Mouse (Mus musculus): ENCODE data around the gene Tmem44. TPM values are rescaled to one million over a fixed set of nuclear protein-coding genes. Genes with fewer than 3 reads are reported as not detected.

The Tmem44 gene
- polyA plus RNA-seq, 1 experiment from 2014 or later = 24.3 TPM

- DNase-seq (ENCODE audit: low spot score) = peak; percentile 95
- 5% methylated on average over 35 of the region's 35 CpGs for WGBS
- no peaks in the 10 kb centered on the region for H3K9me3 ChIP-seq (replicated peaks; ENCODE audit: control insufficient read depth, low read length)
- H3K36me3 ChIP-seq (replicated peaks; ENCODE audit: control insufficient read depth, insufficient read depth, low read depth, low read length) = peaks cover 5% of the 10 kb centered on the region; the same call in 1 of the 2 replicates
- peak; percentile 90 for ATAC-seq (replicated peaks; ENCODE audit: insufficient number of reproducible peaks, low FRiP score, low TSS enrichment, low read depth)
- no peaks in the 10 kb centered on the region for H3K4me1 ChIP-seq (ENCODE audit: control insufficient read depth, insufficient read depth, low read length)
- no peaks in the 10 kb centered on the region for H3K27me3 ChIP-seq (ENCODE audit: control insufficient read depth, insufficient read depth, low read length)
- peak within 1 kb of the TSS; percentile 81 for H3K4me2 ChIP-seq (ENCODE audit: low read depth, low read length)
- H3K9ac ChIP-seq (replicated peaks; ENCODE audit: low read length) = peak within 1 kb of the TSS; percentile 77
- peak within 1 kb of the TSS; percentile 82 for H3K4me3 ChIP-seq (ENCODE audit: low read depth, low read length)
- no peak within 1 kb of the TSS for H3K27ac ChIP-seq (replicated peaks; ENCODE audit: low read depth, low read length)
Measured at GRCm38 (mm10) chr16:30587494-30588327, 37.1 kb upstream of the Tmem44 start, which contains the start of gene Lsg1. Gene Lsg1, minus strand, starts transcription at chr16:30587592.

DNA sequence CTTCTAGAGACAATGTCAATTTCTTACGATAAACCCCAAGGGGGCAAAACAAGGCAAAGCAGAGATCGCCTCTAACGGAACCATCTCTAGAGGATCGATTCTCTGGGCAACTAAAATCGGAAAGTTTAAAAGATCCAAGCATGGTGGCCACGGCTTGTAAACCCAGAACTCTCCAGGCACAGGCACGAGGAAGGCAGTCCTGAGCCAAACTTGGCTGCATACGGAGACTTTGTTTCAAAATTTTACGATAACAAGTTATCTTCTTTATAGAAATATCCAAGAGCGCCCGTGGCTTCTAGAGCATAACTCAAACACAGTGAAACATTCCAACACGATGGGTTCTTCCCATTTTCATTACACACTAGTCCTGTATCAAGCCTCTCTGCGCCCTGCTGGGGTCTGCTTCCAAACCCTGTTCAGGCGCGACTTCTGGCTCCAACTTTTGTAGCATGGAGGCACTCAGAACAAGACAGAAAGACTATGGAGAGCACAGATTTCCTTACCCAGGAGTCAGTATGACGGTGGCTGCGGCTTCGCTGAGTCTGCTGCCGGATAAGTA is 36.4 kb upstream of the Tmem44 start:
- no peaks in the 10 kb centered on the region for H3K9me3 ChIP-seq (replicated peaks; ENCODE audit: control insufficient read depth, low read length)
- H3K4me1 ChIP-seq (ENCODE audit: control insufficient read depth, insufficient read depth, low read length) = no peaks in the 10 kb centered on the region
- H3K4me3 ChIP-seq (ENCODE audit: low read depth, low read length) = peak overlapping the region; percentile 82
- peaks cover 8% of the 10 kb centered on the region; the same call in 1 of the 2 replicates for H3K36me3 ChIP-seq (replicated peaks; ENCODE audit: control insufficient read depth, insufficient read depth, low read depth, low read length)
- peak overlapping the region; percentile 77 for H3K9ac ChIP-seq (replicated peaks; ENCODE audit: low read length)
- ATAC-seq (replicated peaks; ENCODE audit: insufficient number of reproducible peaks, low FRiP score, low TSS enrichment, low read depth) (no peak), DNase-seq (ENCODE audit: low spot score) (no peak)
- no peak overlapping the region for H3K27ac ChIP-seq (replicated peaks; ENCODE audit: low read depth, low read length)
- WGBS = 3% methylated on average over 19 of the region's 19 CpGs
- H3K27me3 ChIP-seq (ENCODE audit: control insufficient read depth, insufficient read depth, low read length) = no peaks in the 10 kb centered on the region
- peak overlapping the region; percentile 81 for H3K4me2 ChIP-seq (ENCODE audit: low read depth, low read length)

- DNase-seq (ENCODE audit: low spot score) (no peak), ATAC-seq (replicated peaks; ENCODE audit: insufficient number of reproducible peaks, low FRiP score, low TSS enrichment, low read depth) (no peak)
- no peaks in the 10 kb centered on the region for H3K4me1 ChIP-seq (ENCODE audit: control insufficient read depth, insufficient read depth, low read length)
- peaks cover 15% of the 10 kb centered on the region for H3K36me3 ChIP-seq (replicated peaks; ENCODE audit: control insufficient read depth, insufficient read depth, low read depth, low read length)
- H3K4me3 ChIP-seq (ENCODE audit: low read depth, low read length) = no peak overlapping the region
- no peaks in the 10 kb centered on the region for H3K9me3 ChIP-seq (replicated peaks; ENCODE audit: control insufficient read depth, low read length)
- H3K4me2 ChIP-seq (ENCODE audit: low read depth, low read length) = no peak overlapping the region
- no peak overlapping the region for H3K9ac ChIP-seq (replicated peaks; ENCODE audit: low read length)
- WGBS = 85% methylated on average over 5 of the region's 5 CpGs
- H3K27ac ChIP-seq (replicated peaks; ENCODE audit: low read depth, low read length) = no peak overlapping the region
- no peaks in the 10 kb centered on the region for H3K27me3 ChIP-seq (ENCODE audit: control insufficient read depth, insufficient read depth, low read length)
Measured at GRCm38 (mm10) chr16:30580765-30581164, 30.1 kb upstream of the Tmem44 start.

GRCm38 (mm10) chr16:30576392-30576791 is 25.8 kb upstream of the Tmem44 start:
- no peak overlapping the region for H3K4me3 ChIP-seq (ENCODE audit: low read depth, low read length)
- H3K36me3 ChIP-seq (replicated peaks; ENCODE audit: control insufficient read depth, insufficient read depth, low read depth, low read length) = peaks cover 11% of the 10 kb centered on the region
- H3K27me3 ChIP-seq (ENCODE audit: control insufficient read depth, insufficient read depth, low read length) = no peaks in the 10 kb centered on the region
- no peak for ATAC-seq (replicated peaks; ENCODE audit: insufficient number of reproducible peaks, low FRiP score, low TSS enrichment, low read depth)
- no peak overlapping the region for H3K9ac ChIP-seq (replicated peaks; ENCODE audit: low read length)
- H3K27ac ChIP-seq (replicated peaks; ENCODE audit: low read depth, low read length) = no peak overlapping the region
- H3K4me1 ChIP-seq (ENCODE audit: control insufficient read depth, insufficient read depth, low read length) = no peaks in the 10 kb centered on the region
- no peaks in the 10 kb centered on the region for H3K9me3 ChIP-seq (replicated peaks; ENCODE audit: control insufficient read depth, low read length)
- DNase-seq (ENCODE audit: low spot score) = no peak
- no peak overlapping the region for H3K4me2 ChIP-seq (ENCODE audit: low read depth, low read length)
- 85% methylated on average over 1 of the region's 1 CpGs for WGBS

DNA sequence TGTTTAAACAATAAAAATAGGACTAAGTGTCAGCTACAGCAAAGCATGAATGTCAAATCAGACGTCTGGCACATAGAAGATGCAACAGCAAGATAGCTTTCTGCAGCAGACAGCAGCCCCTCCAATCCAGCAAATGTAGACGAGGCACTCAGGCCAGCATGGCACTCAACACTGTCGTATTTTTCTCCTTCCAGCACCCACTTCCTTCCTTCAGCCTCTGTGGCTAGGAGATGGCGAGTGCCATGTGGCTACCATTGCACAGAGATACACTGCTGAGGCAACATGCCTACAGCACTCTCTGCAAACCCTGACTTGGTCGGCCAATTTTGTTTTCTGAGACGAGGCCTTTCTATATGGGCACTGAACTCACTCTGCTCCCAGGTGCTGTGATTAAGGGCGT is 25.2 kb upstream of the Tmem44 start:
- 90% methylated on average over 7 of the region's 7 CpGs for WGBS
- ATAC-seq (replicated peaks; ENCODE audit: insufficient number of reproducible peaks, low FRiP score, low TSS enrichment, low read depth) = no peak
- peaks cover 15% of the 10 kb centered on the region for H3K36me3 ChIP-seq (replicated peaks; ENCODE audit: control insufficient read depth, insufficient read depth, low read depth, low read length)

DNA sequence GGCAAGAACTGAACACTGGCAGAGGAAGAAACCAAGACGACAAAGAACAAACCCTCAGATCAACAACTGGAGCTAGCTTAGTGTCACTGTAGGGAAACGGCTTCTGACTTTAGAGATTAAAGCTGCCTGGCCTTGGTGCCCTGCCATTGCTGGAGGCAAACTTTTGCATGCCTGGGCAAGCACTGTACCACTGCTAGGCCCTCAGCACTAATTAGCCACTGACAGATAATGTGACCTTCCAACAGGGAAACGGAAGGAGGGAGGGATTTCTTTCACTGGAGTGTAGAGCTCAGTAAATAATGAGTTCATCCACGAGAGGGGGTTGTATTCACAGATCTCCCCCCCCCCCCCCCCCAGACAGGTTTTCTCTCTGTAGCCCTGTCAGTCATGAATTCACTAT is 21.6 kb upstream of the Tmem44 start:
- no peak overlapping the region for H3K9ac ChIP-seq (replicated peaks; ENCODE audit: low read length)
- H3K4me3 ChIP-seq (ENCODE audit: low read depth, low read length) = no peak overlapping the region
- H3K27ac ChIP-seq (replicated peaks; ENCODE audit: low read depth, low read length) = no peak overlapping the region
- no peaks in the 10 kb centered on the region for H3K4me1 ChIP-seq (ENCODE audit: control insufficient read depth, insufficient read depth, low read length)
- ATAC-seq (replicated peaks; ENCODE audit: insufficient number of reproducible peaks, low FRiP score, low TSS enrichment, low read depth) = no peak
- no peaks in the 10 kb centered on the region for H3K9me3 ChIP-seq (replicated peaks; ENCODE audit: control insufficient read depth, low read length)
- peaks cover 22% of the 10 kb centered on the region for H3K36me3 ChIP-seq (replicated peaks; ENCODE audit: control insufficient read depth, insufficient read depth, low read depth, low read length)
- no peak overlapping the region for H3K4me2 ChIP-seq (ENCODE audit: low read depth, low read length)
- DNase-seq (ENCODE audit: low spot score) = no peak
- 53% methylated on average over 4 of the region's 4 CpGs for WGBS
- H3K27me3 ChIP-seq (ENCODE audit: control insufficient read depth, insufficient read depth, low read length) = no peaks in the 10 kb centered on the region

More for the DNA sequence above, 25.2 kb upstream of the Tmem44 start:
- no peak overlapping the region for H3K27ac ChIP-seq (replicated peaks; ENCODE audit: low read depth, low read length)
- no peaks in the 10 kb centered on the region for H3K4me1 ChIP-seq (ENCODE audit: control insufficient read depth, insufficient read depth, low read length)
- no peak overlapping the region for H3K4me2 ChIP-seq (ENCODE audit: low read depth, low read length)
- H3K4me3 ChIP-seq (ENCODE audit: low read depth, low read length) = no peak overlapping the region
- no peaks in the 10 kb centered on the region for H3K27me3 ChIP-seq (ENCODE audit: control insufficient read depth, insufficient read depth, low read length)
- no peak for DNase-seq (ENCODE audit: low spot score)
- H3K9ac ChIP-seq (replicated peaks; ENCODE audit: low read length) = no peak overlapping the region
- no peaks in the 10 kb centered on the region for H3K9me3 ChIP-seq (replicated peaks; ENCODE audit: control insufficient read depth, low read length)

DNA sequence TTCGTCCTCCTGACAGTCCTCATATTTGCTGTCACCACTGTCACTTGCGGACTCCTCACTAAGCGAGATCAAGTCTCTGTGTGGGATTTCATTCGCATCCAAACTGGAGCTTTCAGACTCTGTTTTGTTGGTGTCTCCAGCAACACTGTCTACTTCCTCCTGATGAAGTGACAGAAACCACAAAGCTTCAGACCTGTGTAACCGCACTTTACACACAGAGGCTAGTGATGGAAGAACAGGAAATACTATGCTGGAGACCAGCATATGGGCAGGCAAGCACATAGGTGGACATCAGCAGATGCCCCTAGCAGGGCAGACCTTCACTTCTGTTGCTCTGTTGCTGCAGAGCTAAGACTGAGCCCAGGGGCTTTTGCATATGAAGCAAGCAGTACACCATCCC is 20.7 kb upstream of the Tmem44 start:
- Histone ChIP-seq H3K4me1 (ENCODE audit: control insufficient read depth, insufficient read depth, low read length) (no peaks in the 10 kb centered on the region), H3K27ac (replicated peaks; ENCODE audit: low read depth, low read length) (no peak overlapping the region), H3K36me3 (replicated peaks; ENCODE audit: control insufficient read depth, insufficient read depth, low read depth, low read length) (peaks cover 22% of the 10 kb centered on the region), H3K9ac (replicated peaks; ENCODE audit: low read length) (no peak overlapping the region), H3K9me3 (replicated peaks; ENCODE audit: control insufficient read depth, low read length) (no peaks in the 10 kb centered on the region), H3K4me2 (ENCODE audit: low read depth, low read length) (no peak overlapping the region), H3K4me3 (ENCODE audit: low read depth, low read length) (no peak overlapping the region), H3K27me3 (ENCODE audit: control insufficient read depth, insufficient read depth, low read length) (no peaks in the 10 kb centered on the region)
- no peak for DNase-seq (ENCODE audit: low spot score)
- no peak for ATAC-seq (replicated peaks; ENCODE audit: insufficient number of reproducible peaks, low FRiP score, low TSS enrichment, low read depth)
- 92% methylated on average over 5 of the region's 5 CpGs for WGBS

- Histone ChIP-seq H3K4me1 (ENCODE audit: control insufficient read depth, insufficient read depth, low read length) (no peaks in the 10 kb centered on the region), H3K9me3 (replicated peaks; ENCODE audit: control insufficient read depth, low read length) (no peaks in the 10 kb centered on the region), H3K4me2 (ENCODE audit: low read depth, low read length) (no peak overlapping the region), H3K36me3 (replicated peaks; ENCODE audit: control insufficient read depth, insufficient read depth, low read depth, low read length) (peaks cover 22% of the 10 kb centered on the region), H3K9ac (replicated peaks; ENCODE audit: low read length) (no peak overlapping the region), H3K27me3 (ENCODE audit: control insufficient read depth, insufficient read depth, low read length) (no peaks in the 10 kb centered on the region), H3K4me3 (ENCODE audit: low read depth, low read length) (no peak overlapping the region), H3K27ac (replicated peaks; ENCODE audit: low read depth, low read length) (no peak overlapping the region)
- DNase-seq (ENCODE audit: low spot score) (no peak), ATAC-seq (replicated peaks; ENCODE audit: insufficient number of reproducible peaks, low FRiP score, low TSS enrichment, low read depth) (no peak)
- 88% methylated on average over 4 of the region's 4 CpGs for WGBS
Measured at GRCm38 (mm10) chr16:30570173-30570572, 19.5 kb upstream of the Tmem44 start.
